Mouse (Mus musculus): ENCODE measurements around the gene Aph1a.

DNA sequence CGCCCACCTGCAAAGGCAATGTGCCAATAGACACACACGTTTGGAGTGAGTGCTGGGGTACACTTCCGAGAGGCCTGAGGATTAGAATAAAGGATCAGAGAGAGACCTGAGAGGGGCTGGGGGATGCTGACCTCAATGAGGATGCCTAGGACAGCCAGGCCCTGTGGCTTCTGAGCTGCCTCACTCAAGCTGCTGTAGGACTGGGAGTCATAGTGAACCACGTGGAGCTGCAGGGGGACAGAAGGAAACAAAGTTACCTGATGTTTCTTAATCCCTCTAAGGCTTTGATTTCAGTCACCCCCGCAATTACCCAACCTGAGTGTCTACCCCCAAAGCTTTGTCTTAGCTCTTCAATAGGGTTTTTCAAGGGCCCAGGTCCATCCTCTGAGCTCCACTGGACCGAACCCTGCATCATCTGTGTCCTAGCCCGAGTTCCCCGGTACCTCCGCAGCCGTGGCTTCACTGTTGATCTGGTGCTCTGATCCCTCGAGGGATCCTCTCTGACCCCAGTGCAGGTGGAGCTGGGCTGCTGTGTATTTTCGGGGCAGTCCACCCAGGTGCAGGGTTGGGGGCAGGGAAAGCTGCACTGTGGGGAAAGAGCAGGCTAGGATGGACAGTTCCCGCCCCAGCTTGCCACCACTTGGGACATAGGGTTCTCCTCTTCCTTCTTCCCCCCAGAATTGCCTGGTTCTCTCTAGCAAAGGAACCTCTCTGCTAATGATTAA is 6.2 kb downstream of the Aph1a start:
- no peak for TF ChIP-seq CTCF (IDR thresholded peaks at IDR 0.05; ENCODE audit: borderline replicate concordance, extremely low read depth, insufficient read depth, insufficient read length)
- TF ChIP-seq POLR2A (IDR thresholded peaks at IDR 0.05; ENCODE audit: borderline replicate concordance, extremely low read depth, insufficient read depth, insufficient read length, poor library complexity, severe bottlenecking), result no peak

Measured in brain, embryonic 14.5 days (tissue).